Mouse (Mus musculus): Measurements from ENCODE around the gene Cd24a. TPM values are rescaled to one million over a fixed set of nuclear protein-coding genes. Genes with fewer than 3 reads are reported as not detected.

Cd24a gene
- 1 to 10 TPM; 3.5 to 9.7 TPM for polyA plus RNA-seq (2017; shearing (Covaris generic))

DNA sequence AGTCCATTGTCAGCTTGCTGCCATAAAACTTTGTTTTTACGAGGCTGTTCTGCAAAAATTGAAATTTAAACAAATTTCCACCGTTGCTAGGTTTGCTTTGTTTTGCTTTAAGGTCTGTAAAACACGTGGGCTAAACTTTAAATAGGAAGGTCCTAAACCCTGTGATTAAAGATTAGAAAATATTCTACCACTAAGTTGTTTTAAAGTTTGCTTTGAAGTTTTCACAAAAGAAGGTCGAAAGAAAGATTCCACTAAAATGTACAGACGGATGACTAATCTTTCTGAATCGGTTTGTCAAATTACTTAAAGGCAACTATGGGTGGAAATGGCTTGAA lies at the start of gene Cd24a:
Gene Cd24a, plus strand, starts transcription at position 288 of the 335 bp plus-strand sequence.

DNA sequence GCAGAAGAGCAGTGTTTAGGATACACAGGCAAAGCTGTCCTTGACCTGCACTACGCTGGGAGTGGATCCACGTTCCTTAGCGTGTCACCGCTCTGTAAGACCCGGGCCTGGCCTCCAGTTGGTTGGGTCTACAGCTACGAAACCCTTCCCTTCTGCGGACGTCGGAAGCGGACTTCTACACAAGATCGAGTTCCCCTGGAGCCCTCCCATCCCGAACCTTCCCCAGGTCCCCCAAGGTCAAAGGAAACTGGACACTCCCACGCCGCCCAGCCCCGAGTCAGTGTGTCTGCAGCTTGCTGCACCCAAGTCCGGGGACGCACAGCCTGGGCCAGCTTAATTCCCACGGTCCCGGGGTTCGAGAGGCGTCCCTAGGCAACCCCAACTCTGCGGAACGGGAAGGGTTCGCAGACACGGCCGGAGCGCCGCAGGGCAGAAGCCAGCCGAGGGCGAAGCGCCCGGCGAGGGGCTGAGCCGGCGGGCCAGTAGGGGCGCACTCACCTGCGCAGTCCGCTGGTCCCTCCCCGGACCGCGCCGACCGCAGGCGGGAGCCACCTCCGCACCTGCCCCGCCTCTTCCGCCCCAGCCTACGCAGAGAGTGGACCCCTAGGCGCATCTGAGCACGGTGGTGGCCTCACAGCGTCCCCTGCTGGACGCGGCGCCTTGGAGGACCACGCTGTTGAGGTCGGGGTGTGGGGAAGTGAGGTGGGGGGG lies 37.5 kb upstream of the Cd24a start, which contains the start of gene 1700021F05Rik:
Gene 1700021F05Rik, minus strand, starts transcription at position 553 of the 711 bp plus-strand sequence.

Other genes with a start within 250 kb of the Cd24a start
- 1 to 10 TPM; 2.9 to 3.1 TPM for gene Bend3, start 99.5 kb upstream of the Cd24a start, polyA plus RNA-seq (2017; shearing (Covaris generic))
- gene Gm9803, start 54.2 kb upstream of the Cd24a start, polyA plus RNA-seq (2017; shearing (Covaris generic)): 10 to 100 TPM; 52.5 to 68.1 TPM
- 10 to 100 TPM; 18.6 to 30.3 TPM for gene 1700021F05Rik, start 37.3 kb upstream of the Cd24a start, polyA plus RNA-seq (2017; shearing (Covaris generic))

Measured in activated CD4-positive, CD25-positive, alpha-beta regulatory T cell (primary cell).